Mouse (Mus musculus) kidney, adult 2 months (tissue): ENCODE results near the gene Arl10.

Experiments
- CTCF ChIP-seq: fragments of 200-500 bp; conservative IDR thresholded peaks from 2 replicates; pipeline ENCODE4 v1.5.1; 2011; ENCODE audit warnings: low read depth, mild to moderate bottlenecking, control low read depth, low read length, moderate library complexity, mixed read lengths; ENCODE audit not compliant: insufficient read depth, insufficient read length
- POLR2A ChIP-seq: fragments of 200-500 bp; IDR thresholded peaks from one replicate; pipeline ENCODE4 v1.6.1; 2011; ENCODE audit warnings: low read depth, low read length, control low read depth

- no peak for TF ChIP-seq CTCF
- no peak for TF ChIP-seq POLR2A
These were observed 42.7 kb upstream of the Arl10 start for GRCm38 (mm10) chr13:54532134-54532533.
